Mouse (Mus musculus) embryonic facial prominence, embryonic 13.5 days (tissue): Measurements from ENCODE around the gene Bsg. TPM values are rescaled to one million over a fixed set of nuclear protein-coding genes. Genes with fewer than 3 reads are reported as not detected.

ENCODE experiments used
- ATAC-seq: fragments of 200-750 bp; cut with Nextera tagmentation; 2 replicates; pipeline ENCODE4 v1.8.0; 2017; ENCODE audit warnings: low read depth; ENCODE audit not compliant: insufficient number of reproducible peaks, insufficient read depth, low FRiP score, low TSS enrichment
- H3K27ac ChIP-seq: fragments of 300-500 bp; sonication (generic); 2 replicates; pipeline ENCODE4 v1.5.1; 2015; ENCODE audit warnings: moderate library complexity, mild to moderate bottlenecking, inconsistent platforms
- H3K27me3 ChIP-seq: fragments of 300-500 bp; sonication (generic); 2 replicates; pipeline ENCODE4 v1.6.1; 2015; ENCODE audit warnings: mild to moderate bottlenecking, inconsistent platforms
- H3K36me3 ChIP-seq: fragments of 300-500 bp; sonication (generic); 2 replicates; pipeline ENCODE4 v1.6.1; 2015; ENCODE audit warnings: mild to moderate bottlenecking, inconsistent platforms
- H3K4me1 ChIP-seq: fragments of 300-500 bp; sonication (generic); 2 replicates; pipeline ENCODE4 v1.6.1; 2015; ENCODE audit warnings: inconsistent platforms
- H3K4me2 ChIP-seq: fragments of 300-500 bp; sonication (generic); 2 replicates; pipeline ENCODE4 v1.6.1; 2015; ENCODE audit warnings: moderate library complexity, mild to moderate bottlenecking, inconsistent platforms
- H3K4me3 ChIP-seq: fragments of 300-500 bp; sonication (generic); 2 replicates; pipeline ENCODE4 v1.5.1; 2015; ENCODE audit warnings: mild to moderate bottlenecking, inconsistent platforms
- H3K9ac ChIP-seq: fragments of 300-500 bp; sonication (generic); 2 replicates; pipeline ENCODE4 v1.6.1; 2015; ENCODE audit warnings: mild to moderate bottlenecking, inconsistent platforms
- H3K9me3 ChIP-seq: fragments of 300-500 bp; sonication (generic); 2 replicates; pipeline ENCODE4 v1.6.1; 2016; ENCODE audit warnings: inconsistent platforms
- WGBS: fragments of 180-500 bp; shearing (Covaris S2); methylation state at CpG from one replicate; pipeline ENCODE4 v1.1.7; 2015; ENCODE audit warnings: mixed read lengths; 5-methylcytosine and 5-hydroxymethylcytosine counted together
- polyA plus RNA-seq: library from polyadenylated mRNA; unstranded; fragments of >200 nt; fragmentation: Nextera tagmentation; extraction: Ambion mirVana; gene quantifications from 2 replicates; pipeline ENCODE4 v1.2.1, GENCODE M21; 2015

Gene Bsg
- polyA plus RNA-seq, 1 experiment from 2014 or later, result 703 TPM

GRCm38 (mm10) chr10:79683726-79684640 lies 20.3 kb upstream of the Bsg start:
- Histone ChIP-seq H3K27me3 (no peaks in the 10 kb centered on the region), H3K9ac (peak overlapping the region; percentile 90), H3K4me1 (peaks cover 22% of the 10 kb centered on the region), H3K27ac (no peak overlapping the region), H3K9me3 (no peaks in the 10 kb centered on the region), H3K4me3 (peak overlapping the region; percentile 89), H3K36me3 (peaks cover 52% of the 10 kb centered on the region), H3K4me2 (peak overlapping the region; percentile 93)
- 89% methylated on average over 6 of the region's 6 CpGs for WGBS
- ATAC-seq, result no peak

GRCm38 (mm10) chr10:79684770-79685600 lies 19.3 kb upstream of the Bsg start:
- 92% methylated on average over 25 of the region's 25 CpGs for WGBS
- Histone ChIP-seq H3K4me1 (peaks cover 22% of the 10 kb centered on the region), H3K4me3 (no peak overlapping the region), H3K4me2 (no peak overlapping the region), H3K27me3 (no peaks in the 10 kb centered on the region), H3K9ac (no peak overlapping the region), H3K27ac (no peak overlapping the region), H3K9me3 (no peaks in the 10 kb centered on the region), H3K36me3 (peaks cover 56% of the 10 kb centered on the region)
- ATAC-seq, result no peak

GRCm38 (mm10) chr10:79686219-79686618 lies 18.1 kb upstream of the Bsg start:
- WGBS, result 92% methylated on average over 2 of the region's 2 CpGs
- Histone ChIP-seq H3K9ac (no peak overlapping the region), H3K9me3 (no peaks in the 10 kb centered on the region), H3K36me3 (peaks cover 56% of the 10 kb centered on the region), H3K4me3 (no peak overlapping the region), H3K4me1 (peaks cover 18% of the 10 kb centered on the region), H3K27me3 (no peaks in the 10 kb centered on the region), H3K27ac (no peak overlapping the region), H3K4me2 (no peak overlapping the region)
- ATAC-seq, result no peak

GRCm38 (mm10) chr10:79686691-79687090 lies 17.6 kb upstream of the Bsg start:
- H3K36me3 ChIP-seq, result peaks cover 56% of the 10 kb centered on the region
- H3K27ac ChIP-seq, result no peak overlapping the region
- H3K27me3 ChIP-seq, result no peaks in the 10 kb centered on the region
- H3K9ac ChIP-seq, result no peak overlapping the region
- no peak for ATAC-seq
- H3K4me2 ChIP-seq, result no peak overlapping the region
- no peak overlapping the region for H3K4me3 ChIP-seq
- WGBS, result 81% methylated on average over 1 of the region's 1 CpGs
- peaks cover 16% of the 10 kb centered on the region for H3K4me1 ChIP-seq
- H3K9me3 ChIP-seq, result no peaks in the 10 kb centered on the region

GRCm38 (mm10) chr10:79687513-79687912 lies 16.8 kb upstream of the Bsg start:
- no peak overlapping the region for H3K4me3 ChIP-seq
- WGBS, result 91% methylated on average over 6 of the region's 6 CpGs
- no peak overlapping the region for H3K9ac ChIP-seq

GRCm38 (mm10) chr10:79688720-79689119 lies 15.6 kb upstream of the Bsg start, which contains the start of gene Gzmm:
Gene Gzmm (plus strand): TSS chr10:79689020.
- Histone ChIP-seq H3K36me3 (peaks cover 62% of the 10 kb centered on the region), H3K27me3 (no peaks in the 10 kb centered on the region), H3K4me1 (peaks cover 6% of the 10 kb centered on the region), H3K4me3 (no peak within 1 kb of the TSS), H3K4me2 (no peak within 1 kb of the TSS), H3K27ac (no peak within 1 kb of the TSS), H3K9me3 (no peaks in the 10 kb centered on the region), H3K9ac (no peak within 1 kb of the TSS)
- 87% methylated on average over 4 of the region's 4 CpGs for WGBS
- no peak for ATAC-seq

More at GRCm38 (mm10) chr10:79687513-79687912, 16.8 kb upstream of the Bsg start:
- H3K36me3 ChIP-seq, result peaks cover 62% of the 10 kb centered on the region
- H3K4me1 ChIP-seq, result peaks cover 16% of the 10 kb centered on the region
- no peaks in the 10 kb centered on the region for H3K9me3 ChIP-seq
- H3K27ac ChIP-seq, result no peak overlapping the region
- ATAC-seq, result no peak
- H3K4me2 ChIP-seq, result no peak overlapping the region
- H3K27me3 ChIP-seq, result no peaks in the 10 kb centered on the region

- Histone ChIP-seq H3K4me2 (no peak overlapping the region), H3K4me1 (peaks cover under 1% of the 10 kb centered on the region; the same call in 1 of the 2 replicates), H3K9ac (no peak overlapping the region), H3K36me3 (peaks cover 58% of the 10 kb centered on the region), H3K27me3 (no peaks in the 10 kb centered on the region), H3K27ac (no peak overlapping the region), H3K4me3 (no peak overlapping the region), H3K9me3 (no peaks in the 10 kb centered on the region)
- 86% methylated on average over 3 of the region's 3 CpGs for WGBS
- no peak for ATAC-seq
Observed at GRCm38 (mm10) chr10:79689178-79689577, 15.1 kb upstream of the Bsg start.

GRCm38 (mm10) chr10:79691986-79692548 lies 12.2 kb upstream of the Bsg start:
- Histone ChIP-seq H3K4me1 (peaks cover 19% of the 10 kb centered on the region), H3K27me3 (no peaks in the 10 kb centered on the region), H3K4me2 (no peak overlapping the region), H3K9me3 (no peaks in the 10 kb centered on the region), H3K27ac (no peak overlapping the region), H3K9ac (no peak overlapping the region), H3K4me3 (no peak overlapping the region), H3K36me3 (peaks cover 29% of the 10 kb centered on the region)
- ATAC-seq, result no peak
- 96% methylated on average over 2 of the region's 2 CpGs for WGBS

- WGBS, result 75% methylated on average over 12 of the region's 12 CpGs
- H3K4me2 ChIP-seq, result no peak overlapping the region
- H3K4me3 ChIP-seq, result no peak overlapping the region
- peaks cover 19% of the 10 kb centered on the region for H3K4me1 ChIP-seq
- H3K9ac ChIP-seq, result 0 out of 2 replicates have a peak overlapping the region, but pooled peaks have one; percentile 36
- no peaks in the 10 kb centered on the region for H3K27me3 ChIP-seq
- peaks cover 12% of the 10 kb centered on the region for H3K36me3 ChIP-seq
- no peak for ATAC-seq
- H3K27ac ChIP-seq, result no peak overlapping the region
- H3K9me3 ChIP-seq, result no peaks in the 10 kb centered on the region
Observed at GRCm38 (mm10) chr10:79693580-79694378, 10.5 kb upstream of the Bsg start.

- ATAC-seq, result no peak
- Histone ChIP-seq H3K4me3 (no peak overlapping the region), H3K4me2 (no peak overlapping the region), H3K4me1 (peaks cover 19% of the 10 kb centered on the region), H3K36me3 (peaks cover 6% of the 10 kb centered on the region), H3K27ac (no peak overlapping the region), H3K9me3 (no peaks in the 10 kb centered on the region), H3K27me3 (no peaks in the 10 kb centered on the region), H3K9ac (0 out of 2 replicates have a peak overlapping the region, but pooled peaks have one; percentile 36)
- 82% methylated on average over 6 of the region's 6 CpGs for WGBS
Observed at GRCm38 (mm10) chr10:79694379-79694655, 10.0 kb upstream of the Bsg start.
